In genomic region chr4:148509450-148510084, GRCm38 (mm10) we compare ENCODE assay signal across 16 mouse cellular contexts. TPM values are rescaled to one million over a fixed set of nuclear protein-coding genes. Genes with fewer than 3 reads are reported as not detected.
DNase-seq lines count a peak whose midpoint lies in the region; ATAC-seq and TF ChIP-seq lines count a peak whose summit lies in the region.
"Had no signal": no experiment of that assay in that cellular context is flagged by ENCODE, and none has a peak within 500 bp of the region (broad histone marks: within the 10 kb centered on the region; RNA-seq: fewer than 3 reads in every experiment).

No protein-coding gene starts in this region.

- ATAC-seq in megakaryocyte, adult 5-6 weeks (ENCODE audit: poor library complexity, severe bottlenecking), result peak; percentile 76

- TF ChIP-seq POLR2A in lung, adult 2 months (IDR thresholded peaks at IDR 0.05; ENCODE audit: borderline replicate concordance, extremely low read depth, low read depth, low read length), result no peak

- H3K4me1 ChIP-seq in lung, adult 2 months (ENCODE audit: control insufficient read depth, insufficient read depth, low read length), result no peaks in the 10 kb centered on the region
- H3K4me1 ChIP-seq: forebrain, embryonic 10.5 days; liver, embryonic 15.5 days had no signal

- H3K27ac ChIP-seq in layer of hippocampus, adult 2 months, result peak overlapping the region; percentile 56; the same call in 1 of the 2 replicates
- H3K27ac ChIP-seq: forebrain, embryonic 10.5 days; liver, embryonic 15.5 days had no signal

- no peak overlapping the region for H3K4me3 ChIP-seq in layer of hippocampus, adult 2 months
- H3K4me3 ChIP-seq in lung, adult 2 months (replicated peaks; ENCODE audit: extremely low read depth, low read depth, low read length), result no peak overlapping the region
- H3K4me3 ChIP-seq: forebrain, embryonic 10.5 days; liver, embryonic 15.5 days had no signal

- no peak for TF ChIP-seq CTCF in layer of hippocampus, adult 2 months (conservative IDR thresholded peaks at IDR 0.05)
- TF ChIP-seq CTCF in lung, adult 2 months (IDR thresholded peaks at IDR 0.05; ENCODE audit: insufficient read depth, low read length), result no peak

- 59% methylated on average over 8 of the region's 8 CpGs for WGBS in lung, adult 2 months

- DNase-seq in layer of hippocampus, adult 2 months (ENCODE audit: low spot score in 2 of 2), result peak in 1 of 2 experiments; percentile 33
- DNase-seq in layer of hippocampus, adult 11-12 months (ENCODE audit: low spot score), result no peak
- DNase-seq in A20 (ENCODE audit: low read depth, low spot score), result peak; percentile 26
- peak; percentile 66 for DNase-seq in brain, adult 2 months (ENCODE audit: low read depth, low spot score)
- no peak for DNase-seq in lung, adult 2 months
- no peak for DNase-seq in neural tube, embryonic 10.5 days (ENCODE audit: extremely low spot score, low spot score)
- DNase-seq in ovary, postnatal 10 days (ENCODE audit: low spot score), result no peak
- DNase-seq: adrenal gland, postnatal 14 days; cerebellum, adult 11 months; embryo, embryonic 11 days; kidney, adult 18-20 months; lung, postnatal 36 days; spleen, adult 18-20 months had no signal

RNA-seq across cellular contexts. Expression of gene Angptl7, which starts 9.3 kb away (rescaled TPM):
- under 1 TPM; 0.22 to 0.38 TPM for total RNA-seq in layer of hippocampus, adult 2 months (2021)
- total RNA-seq in megakaryocyte, adult 5-6 weeks (2015), result not detected in 2 replicates
- total RNA-seq in megakaryocyte, adult 5-6 weeks (2017), result not detected in 2 replicates
- polyA plus RNA-seq in lung, adult 2 months (2012; rRNA removed), result 1.5 TPM in 2 replicates

RNA-seq across cellular contexts. Expression of gene Exosc10, which starts 48.7 kb away (rescaled TPM):
- total RNA-seq in layer of hippocampus, adult 2 months (2021), result 10 to 100 TPM; 49.0 to 56.8 TPM
- total RNA-seq in megakaryocyte, adult 5-6 weeks (2015), result 47.0 and 48.7 TPM in 2 replicates
- total RNA-seq in megakaryocyte, adult 5-6 weeks (2017), result 42.4 and 42.8 TPM in 2 replicates
- 26.5 and 33.4 TPM in 2 replicates for polyA plus RNA-seq in lung, adult 2 months (2012; rRNA removed)

Comparison
In these comparisons a context has a peak if more than half of its experiments do, and no peak if none do; other contexts are left out.
1. DNase-seq: peak in A20 (single experiment) and brain, adult 2 months (single experiment); none in layer of hippocampus, adult 11-12 months (single experiment), lung, adult 2 months (single experiment), neural tube, embryonic 10.5 days (single experiment) and ovary, postnatal 10 days (single experiment).